ENCODE assay signal across 8 mouse cellular contexts in the genomic region with DNA sequence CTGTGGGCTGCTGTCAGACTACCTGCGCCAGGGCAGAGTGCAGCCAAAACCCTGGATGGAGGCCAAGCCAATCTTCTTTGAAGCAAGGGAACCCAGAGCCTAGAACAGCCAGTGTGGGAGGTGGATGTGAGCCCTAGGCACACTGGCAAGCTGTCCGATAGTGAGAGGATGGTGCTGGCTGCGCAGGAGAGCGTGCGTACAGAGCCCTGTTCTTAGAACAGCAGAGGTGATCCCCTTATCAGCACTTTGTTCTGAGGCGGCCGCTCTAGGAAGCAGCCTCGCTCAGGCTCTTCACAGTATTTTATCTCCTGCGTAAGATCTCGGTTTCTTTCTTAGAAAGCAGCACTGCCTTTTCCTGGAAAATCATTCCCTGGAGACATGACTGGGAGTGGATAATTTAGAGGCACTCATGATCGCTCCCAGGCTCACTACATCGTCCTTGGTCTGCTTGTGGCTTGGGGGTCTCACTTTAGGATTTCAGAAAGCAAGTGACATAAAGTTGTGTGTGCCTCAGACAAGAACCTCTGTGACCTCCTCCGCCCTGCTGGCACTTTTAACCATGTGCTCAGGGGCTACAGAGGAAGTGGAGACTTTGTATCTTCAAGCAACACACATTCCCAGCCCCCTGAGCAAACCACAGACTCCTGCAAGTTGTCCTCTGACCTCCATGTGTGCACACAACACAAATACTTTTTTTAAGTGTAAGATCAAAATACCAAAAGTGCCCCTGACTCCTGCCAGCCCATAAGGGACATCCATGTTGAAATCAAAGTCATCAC.
DNase-seq lines count a peak whose midpoint lies in the region; ATAC-seq and TF ChIP-seq lines count a peak whose summit lies in the region.

No protein-coding gene starts in this region.

- TF ChIP-seq EP300 in MEL (IDR thresholded peaks at IDR 0.05; ENCODE audit: low read depth in 1 of 2, low read length in 2 of 2): peak in 1 of 2 experiments; percentile 34; a peak in 3 of 4 replicates

- H3K9me3 ChIP-seq in heart, embryonic 16.5 days (replicated peaks; ENCODE audit: control insufficient read depth, low read length): no peaks in the 10 kb centered on the region
- H3K9me3 ChIP-seq in MEL (replicated peaks; ENCODE audit: insufficient read depth, low read length): no peaks in the 10 kb centered on the region

- peaks cover 4% of the 10 kb centered on the region; the same call in 1 of the 2 replicates for H3K36me3 ChIP-seq in heart, embryonic 16.5 days (ENCODE audit: control insufficient read depth, insufficient read depth)
- peaks cover 0 to 19% of the 10 kb centered on the region in 2 experiments; a peak in 2 of 4 replicates for H3K36me3 ChIP-seq in MEL (ENCODE audit: control insufficient read depth in 1 of 2, insufficient read depth in 2 of 2, low read length in 2 of 2)

- H3K9ac ChIP-seq in heart, embryonic 16.5 days (ENCODE audit: low read length): 0 out of 2 replicates have a peak overlapping the region, but pooled peaks have one; percentile 10
- peak overlapping the region; percentile 38 for H3K9ac ChIP-seq in MEL (ENCODE audit: control insufficient read depth, low read depth, low read length, poor library complexity, severe bottlenecking)

- ATAC-seq in heart, embryonic 16.5 days (replicated peaks; ENCODE audit: extremely low read depth, insufficient read depth, low FRiP score): peak; percentile 53

- H3K4me3 ChIP-seq in heart, embryonic 16.5 days (ENCODE audit: low read length): no peak overlapping the region
- H3K4me3 ChIP-seq in MEL (ENCODE audit: control insufficient read depth in 1 of 2, insufficient read depth in 1 of 2, low read depth in 2 of 2, low read length in 2 of 2): peak overlapping the region; percentile 29 to 31

- no peak for TF ChIP-seq RAD21 in MEL (IDR thresholded peaks at IDR 0.05; ENCODE audit: low read depth, low read length)

- 30% methylated on average over 13 of the region's 13 CpGs for WGBS in heart, embryonic 16.5 days

- no peak for TF ChIP-seq CTCF in MEL (IDR thresholded peaks at IDR 0.05 in 2 of 3, conservative IDR thresholded peaks at IDR 0.05 in 1 of 3; ENCODE audit: control insufficient read depth in 1 of 3, insufficient read depth in 1 of 3, low read depth in 2 of 3, low read length in 3 of 3, poor library complexity in 1 of 3, severe bottlenecking in 1 of 3)

- peak overlapping the region; percentile 23; the same call in 1 of the 2 replicates for H3K27ac ChIP-seq in heart, embryonic 16.5 days (ENCODE audit: low read length)
- peak overlapping the region; percentile 76 for H3K27ac ChIP-seq in MEL (ENCODE audit: control insufficient read depth, low read depth, low read length)

- peaks cover 34% of the 10 kb centered on the region for H3K4me1 ChIP-seq in heart, embryonic 16.5 days (ENCODE audit: control insufficient read depth, insufficient read depth, low read length)
- H3K4me1 ChIP-seq in MEL (ENCODE audit: control insufficient read depth in 1 of 2, insufficient read depth in 2 of 2, low read length in 2 of 2): peaks cover 9 to 23% of the 10 kb centered on the region in 2 experiments

- no peak overlapping the region for H3K4me2 ChIP-seq in heart, embryonic 16.5 days (ENCODE audit: low read depth, low read length)

- TF ChIP-seq POLR2A in MEL (IDR thresholded peaks at IDR 0.05; ENCODE audit: control insufficient read depth in 1 of 2, insufficient read depth in 1 of 2, low read depth in 1 of 2, low read length in 2 of 2, poor library complexity in 1 of 2): no peak

- DNase-seq in heart, adult 18-20 months: no peak
- peak; percentile 84 for DNase-seq in MEL (ENCODE audit: low read depth, low spot score)
- peak; percentile 28 to 46 for DNase-seq in kidney, adult 8-10 months
- DNase-seq in naive thymus-derived CD4-positive, alpha-beta T cell, adult 2 months (ENCODE audit: low read depth): peak; percentile 59
- DNase-seq in urinary bladder, postnatal 14 days (ENCODE audit: low spot score): no peak
- no peak for DNase-seq in left cerebral cortex, adult 11 months (ENCODE audit: low spot score)
- DNase-seq in lung, postnatal 36 days: no peak

- H3K27me3 ChIP-seq in heart, embryonic 16.5 days (ENCODE audit: control insufficient read depth, insufficient read depth, low read length): no peaks in the 10 kb centered on the region
- H3K27me3 ChIP-seq in MEL (ENCODE audit: control insufficient read depth in 1 of 2, insufficient read depth in 2 of 2, low read length in 2 of 2): no peaks in the 10 kb centered on the region

- H3K79me2 ChIP-seq in MEL (ENCODE audit: control insufficient read depth, insufficient read depth, low read length, poor library complexity): no peaks in the 10 kb centered on the region

TF ChIP-seq in MEL, 35 proteins besides CTCF, POLR2A, EP300 and RAD21:
- TF ChIP-seq MAFK (IDR thresholded peaks at IDR 0.05; ENCODE audit: borderline replicate concordance, low read depth, low read length) (no peak), TBP (IDR thresholded peaks at IDR 0.05; ENCODE audit: low read depth, low read length) (0 out of 2 replicates have a peak, but pooled peaks have one; percentile 13), MEF2A (IDR thresholded peaks at IDR 0.05; ENCODE audit: extremely low read depth, insufficient replicate concordance, low read depth, low read length, poor library complexity, severe bottlenecking) (no peak), NELFE (IDR thresholded peaks at IDR 0.05; ENCODE audit: low read depth, low read length) (no peak), JUND (IDR thresholded peaks at IDR 0.05; ENCODE audit: low read depth, low read length) (no peak), HCFC1 (IDR thresholded peaks at IDR 0.05; ENCODE audit: low read depth, low read length) (no peak), SMC3 (IDR thresholded peaks at IDR 0.05; ENCODE audit: low read depth, low read length) (no peak), MXI1 (IDR thresholded peaks at IDR 0.05; ENCODE audit: low read depth, low read length) (peak; percentile 41), MAZ (IDR thresholded peaks at IDR 0.05; ENCODE audit: low read depth, low read length) (no peak), MYB (IDR thresholded peaks at IDR 0.05; ENCODE audit: low read depth, low read length) (no peak), TCF12 (IDR thresholded peaks at IDR 0.05; ENCODE audit: low read depth, low read length) (peak; percentile 56; the same call in 1 of the 2 replicates), ZKSCAN1 (IDR thresholded peaks at IDR 0.05; ENCODE audit: low read depth, low read length) (no peak), GATA1 (IDR thresholded peaks at IDR 0.05; ENCODE audit: low read depth, low read length) (peak; percentile 84), POLR2AphosphoS5 (IDR thresholded peaks at IDR 0.05; ENCODE audit: borderline replicate concordance, low read depth, low read length) (no peak), ETS1 (IDR thresholded peaks at IDR 0.05; ENCODE audit: low read depth, low read length) (peak; percentile 62; the same call in 1 of the 2 replicates), ZC3H11A (IDR thresholded peaks at IDR 0.05; ENCODE audit: low read depth, low read length) (no peak), UBTF (IDR thresholded peaks at IDR 0.05; ENCODE audit: borderline replicate concordance, insufficient read depth, low read depth, low read length) (no peak), ZNF384 (IDR thresholded peaks at IDR 0.05; ENCODE audit: low read depth, low read length) (no peak; the same call in 1 of the 2 replicates), CHD1 (IDR thresholded peaks at IDR 0.05; ENCODE audit: low read depth, low read length) (no peak), BHLHE40 (IDR thresholded peaks at IDR 0.05; ENCODE audit: borderline replicate concordance, low read depth, low read length) (peak; percentile 35; the same call in 1 of the 2 replicates), E2F4 (IDR thresholded peaks at IDR 0.05; ENCODE audit: borderline replicate concordance, low read depth, low read length) (no peak), POLR2AphosphoS2 (IDR thresholded peaks at IDR 0.05; ENCODE audit: low read length) (no peak), MYC (IDR thresholded peaks at IDR 0.05; ENCODE audit: low read depth, low read length) (peak; percentile 74), ZMIZ1 (IDR thresholded peaks at IDR 0.05; ENCODE audit: low read depth, low read length) (no peak), ELF1 (IDR thresholded peaks at IDR 0.05; ENCODE audit: low read depth, low read length) (peak; percentile 19; the same call in 1 of the 2 replicates), SIN3A (IDR thresholded peaks at IDR 0.05; ENCODE audit: low read length) (peak; percentile 21), USF1 (IDR thresholded peaks at IDR 0.05; ENCODE audit: low read depth, low read length) (no peak), GABPA (IDR thresholded peaks at IDR 0.05; ENCODE audit: low read depth, low read length) (no peak), KAT2A (conservative IDR thresholded peaks at IDR 0.05; ENCODE audit: low read depth, low read length) (no peak), NRF1 (IDR thresholded peaks at IDR 0.05; ENCODE audit: insufficient read depth, low read depth, low read length, poor library complexity, severe bottlenecking) (peak; percentile 79), CHD2 (IDR thresholded peaks at IDR 0.05; ENCODE audit: low read length) (no peak), USF2 (IDR thresholded peaks at IDR 0.05; ENCODE audit: borderline replicate concordance in 1 of 2, insufficient read depth in 1 of 2, low read depth in 1 of 2, low read length in 2 of 2) (no peak), MAX (IDR thresholded peaks at IDR 0.05; ENCODE audit: low read length) (peak; percentile 83), TAL1 (IDR thresholded peaks at IDR 0.05; ENCODE audit: low read length) (peak; percentile 73), RCOR1 (IDR thresholded peaks at IDR 0.05; ENCODE audit: low read depth, low read length) (peak; percentile 68; the same call in 1 of the 2 replicates)
TF ChIP-seq in MEL: peak in this region for 13.

Comparison
In these comparisons a context has a peak if more than half of its experiments do, and no peak if none do; other contexts are left out.
1. DNase-seq: peak in MEL (single experiment), kidney, adult 8-10 months (2 of 2) and naive thymus-derived CD4-positive, alpha-beta T cell, adult 2 months (single experiment); none in heart, adult 18-20 months (0 of 2), urinary bladder, postnatal 14 days (single experiment), left cerebral cortex, adult 11 months (single experiment) and lung, postnatal 36 days (single experiment).